9 mouse cellular contexts compared by ENCODE assay signal in the genomic region with DNA sequence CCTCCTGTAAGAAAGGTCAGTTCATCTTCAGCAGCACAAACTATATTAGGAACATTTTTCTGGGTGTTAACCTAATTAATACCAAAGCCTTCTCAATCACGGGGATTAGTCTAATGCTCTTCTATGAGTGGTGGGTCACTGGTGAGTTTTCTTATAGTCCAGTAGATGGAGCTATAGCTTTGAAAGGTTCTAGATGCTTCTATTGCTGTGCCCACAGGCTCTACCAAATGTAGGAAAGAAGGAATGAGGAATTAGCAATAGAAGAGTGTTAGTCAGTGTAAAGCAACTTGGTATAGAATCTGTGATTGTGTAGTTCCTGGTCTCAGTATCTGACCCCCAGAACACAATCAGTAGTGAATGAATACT.
DNase-seq lines count a peak whose midpoint lies in the region; ATAC-seq and TF ChIP-seq lines count a peak whose summit lies in the region.
"Had no signal": no experiment of that assay in that cellular context is flagged by ENCODE, and none has a peak within 500 bp of the region (broad histone marks: within the 10 kb centered on the region; RNA-seq: fewer than 3 reads in every experiment).

No protein-coding gene starts in this region.

- no peaks in the 10 kb centered on the region for H3K36me3 ChIP-seq in liver, adult 2 months (ENCODE audit: control insufficient read depth, insufficient read depth, low read length)
- H3K36me3 ChIP-seq in liver, embryonic 11.5 days (ENCODE audit: control insufficient read depth, insufficient read depth, low read length): no peaks in the 10 kb centered on the region
- H3K36me3 ChIP-seq: liver, embryonic 13.5 days had no signal

- 2% methylated on average over 1 of the region's 1 CpGs for WGBS in liver, adult 2 months
- 13% methylated on average over 1 of the region's 1 CpGs for WGBS in liver, embryonic 11.5 days

- no peaks in the 10 kb centered on the region for H3K27me3 ChIP-seq in liver, adult 2 months (ENCODE audit: control insufficient read depth, insufficient read depth, low read length)
- no peaks in the 10 kb centered on the region for H3K27me3 ChIP-seq in liver, embryonic 11.5 days (replicated peaks; ENCODE audit: control insufficient read depth, insufficient read depth, low read length)
- H3K27me3 ChIP-seq: liver, embryonic 13.5 days had no signal

- no peak overlapping the region for H3K4me2 ChIP-seq in liver, embryonic 11.5 days
- H3K4me2 ChIP-seq: liver, embryonic 13.5 days had no signal

- no peak for ATAC-seq in liver, embryonic 11.5 days (replicated peaks; ENCODE audit: low FRiP score)
- peak; percentile 75 for ATAC-seq in neutrophil, adult 5-6 weeks (ENCODE audit: extremely low read depth, insufficient number of reproducible peaks, low FRiP score, poor library complexity, severe bottlenecking)

- H3K27ac ChIP-seq in liver, adult 2 months (replicated peaks; ENCODE audit: insufficient read depth, low read depth, low read length): no peak overlapping the region
- no peak overlapping the region for H3K27ac ChIP-seq in liver, embryonic 11.5 days (ENCODE audit: low read depth, low read length)
- H3K27ac ChIP-seq: liver, embryonic 13.5 days had no signal

- no peaks in the 10 kb centered on the region for H3K4me1 ChIP-seq in liver, adult 2 months (ENCODE audit: control insufficient read depth, insufficient read depth, low read length)
- no peaks in the 10 kb centered on the region for H3K4me1 ChIP-seq in liver, embryonic 11.5 days (replicated peaks; ENCODE audit: control insufficient read depth, insufficient read depth, low read length)
- H3K4me1 ChIP-seq: liver, embryonic 13.5 days had no signal

- no peaks in the 10 kb centered on the region for H3K79me2 ChIP-seq in liver, adult 2 months (ENCODE audit: control insufficient read depth, insufficient read depth, low read length)

- H3K4me3 ChIP-seq in liver, adult 2 months (ENCODE audit: insufficient read depth, low read depth, low read length): no peak overlapping the region
- no peak overlapping the region for H3K4me3 ChIP-seq in liver, embryonic 11.5 days (ENCODE audit: low read depth, low read length)
- H3K4me3 ChIP-seq: liver, embryonic 13.5 days had no signal

- no peak overlapping the region for H3K9ac ChIP-seq in liver, adult 2 months (ENCODE audit: low read depth, low read length)
- no peak overlapping the region for H3K9ac ChIP-seq in liver, embryonic 11.5 days (ENCODE audit: low read depth, low read length)
- H3K9ac ChIP-seq: liver, embryonic 13.5 days had no signal

- TF ChIP-seq POLR2A in liver, adult 2 months (IDR thresholded peaks at IDR 0.05; ENCODE audit: extremely low read depth, insufficient read depth, low read length): no peak

- peak; percentile 18 for DNase-seq in gastrocnemius, adult 18-20 months (ENCODE audit: low spot score)
- no peak for DNase-seq in gastrocnemius, postnatal 4 days (ENCODE audit: low spot score in 2 of 2)
- peak; percentile 39 for DNase-seq in liver, adult 2 months (ENCODE audit: extremely low read depth, low read depth, low spot score)
- DNase-seq in liver, embryonic 11.5 days (ENCODE audit: low spot score): no peak
- peak; percentile 14 for DNase-seq in R1 (ENCODE audit: low read depth, low spot score)
- DNase-seq in ovary, postnatal 10 days (ENCODE audit: low spot score): no peak
- no peak for DNase-seq in yolk sac, embryonic 10.5 days (ENCODE audit: low spot score)
- DNase-seq: liver, embryonic 13.5 days had no signal

- H3K9me3 ChIP-seq in liver, embryonic 11.5 days (ENCODE audit: control insufficient read depth, low read length): no peaks in the 10 kb centered on the region
- H3K9me3 ChIP-seq: liver, embryonic 13.5 days had no signal

- peak; percentile 20; the same call in 1 of the 2 replicates for TF ChIP-seq CTCF in liver, adult 2 months (IDR thresholded peaks at IDR 0.05; ENCODE audit: low read depth, low read length)

Comparison
In these comparisons a context has a peak if more than half of its experiments do, and no peak if none do; other contexts are left out.
1. DNase-seq: peak in gastrocnemius, adult 18-20 months (single experiment), liver, adult 2 months (single experiment) and R1 (single experiment); none in gastrocnemius, postnatal 4 days (0 of 2), liver, embryonic 11.5 days (single experiment), ovary, postnatal 10 days (single experiment) and yolk sac, embryonic 10.5 days (single experiment).